Mouse (Mus musculus): ENCODE data around the gene Ms4a15. TPM values are rescaled to one million over a fixed set of nuclear protein-coding genes. Genes with fewer than 3 reads are reported as not detected.

Gene Ms4a15
- polyA plus RNA-seq, 1 experiment from 2014 or later = not detected

DNA sequence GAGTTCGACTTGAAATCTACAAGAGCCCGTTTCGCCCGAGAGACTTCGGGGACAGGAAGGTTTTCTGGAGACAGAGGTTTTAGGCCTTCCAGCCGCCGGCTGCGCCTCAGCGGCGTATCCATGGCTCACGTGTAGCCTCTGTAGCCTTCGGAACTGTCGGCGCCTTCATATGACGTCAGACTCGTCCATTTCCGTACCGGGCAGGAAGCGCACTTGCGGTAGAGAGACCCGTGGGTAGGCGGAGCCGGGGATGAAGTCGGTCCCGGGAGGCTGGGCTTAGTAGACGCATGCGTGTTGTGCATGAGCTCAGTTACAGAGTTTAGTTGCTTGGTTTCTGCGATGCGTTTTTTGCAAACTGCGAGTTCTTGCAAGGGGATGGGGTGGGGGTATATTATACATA lies 43.9 kb downstream of the Ms4a15 start, which contains the start of gene Ccdc86:
TSS of gene Ccdc86 (minus strand) at position 155 of the 400 bp plus-strand sequence.
- under 1% methylated on average over 30 of the region's 30 CpGs for WGBS (ENCODE audit: insufficient replicate concordance)
- Histone ChIP-seq H3K36me3 (ENCODE audit: control insufficient read depth, insufficient read depth) (peaks cover 3% of the 10 kb centered on the region), H3K4me1 (ENCODE audit: control insufficient read depth, low read depth, low read length) (peaks cover 25% of the 10 kb centered on the region), H3K27me3 (ENCODE audit: control insufficient read depth, insufficient read depth, low read depth, low read length) (no peaks in the 10 kb centered on the region), H3K4me3 (ENCODE audit: low read depth, low read length) (peak within 1 kb of the TSS; percentile 77), H3K9me3 (replicated peaks; ENCODE audit: control insufficient read depth, low read length) (no peaks in the 10 kb centered on the region), H3K9ac (ENCODE audit: low read depth, low read length) (peak within 1 kb of the TSS; percentile 73), H3K27ac (ENCODE audit: low read length) (peak within 1 kb of the TSS; percentile 24; the same call in 1 of the 2 replicates), H3K4me2 (ENCODE audit: low read depth, low read length) (peak within 1 kb of the TSS; percentile 90)
- peak; percentile 98 for ATAC-seq (ENCODE audit: low read depth)

DNA sequence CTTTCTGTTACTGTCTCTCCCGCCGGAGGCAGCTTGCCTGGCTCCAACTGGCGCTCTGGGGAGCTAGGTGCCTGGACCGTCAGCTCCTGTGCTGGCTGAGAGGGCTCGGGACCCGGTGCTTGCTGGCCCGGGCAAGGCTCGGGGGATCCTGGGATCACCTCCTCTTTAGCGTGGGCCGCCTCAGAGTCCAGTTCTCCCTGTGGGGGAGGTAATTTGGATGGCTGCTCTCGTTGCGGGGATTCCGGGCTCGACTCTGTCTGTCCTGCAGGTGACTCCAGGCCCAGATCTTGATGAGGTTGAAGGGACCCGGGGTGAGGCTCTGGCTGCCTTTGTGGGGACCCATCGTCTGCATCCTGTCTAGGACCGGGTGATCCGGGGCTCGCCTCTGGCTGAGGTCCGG lies 44.6 kb downstream of the Ms4a15 start:
- H3K36me3 ChIP-seq (ENCODE audit: control insufficient read depth, insufficient read depth) = peaks cover 3% of the 10 kb centered on the region
- H3K9ac ChIP-seq (ENCODE audit: low read depth, low read length) = peak overlapping the region; percentile 73
- no peaks in the 10 kb centered on the region for H3K27me3 ChIP-seq (ENCODE audit: control insufficient read depth, insufficient read depth, low read depth, low read length)
- H3K27ac ChIP-seq (ENCODE audit: low read length) = 0 out of 2 replicates have a peak overlapping the region, but pooled peaks have one; percentile 24
- H3K4me3 ChIP-seq (ENCODE audit: low read depth, low read length) = peak overlapping the region; percentile 77
- WGBS (ENCODE audit: insufficient replicate concordance) = under 1% methylated on average over 20 of the region's 20 CpGs
- no peak for ATAC-seq (ENCODE audit: low read depth)
- H3K9me3 ChIP-seq (replicated peaks; ENCODE audit: control insufficient read depth, low read length) = no peaks in the 10 kb centered on the region
- H3K4me1 ChIP-seq (ENCODE audit: control insufficient read depth, low read depth, low read length) = peaks cover 25% of the 10 kb centered on the region
- H3K4me2 ChIP-seq (ENCODE audit: low read depth, low read length) = peak overlapping the region; percentile 90

DNA sequence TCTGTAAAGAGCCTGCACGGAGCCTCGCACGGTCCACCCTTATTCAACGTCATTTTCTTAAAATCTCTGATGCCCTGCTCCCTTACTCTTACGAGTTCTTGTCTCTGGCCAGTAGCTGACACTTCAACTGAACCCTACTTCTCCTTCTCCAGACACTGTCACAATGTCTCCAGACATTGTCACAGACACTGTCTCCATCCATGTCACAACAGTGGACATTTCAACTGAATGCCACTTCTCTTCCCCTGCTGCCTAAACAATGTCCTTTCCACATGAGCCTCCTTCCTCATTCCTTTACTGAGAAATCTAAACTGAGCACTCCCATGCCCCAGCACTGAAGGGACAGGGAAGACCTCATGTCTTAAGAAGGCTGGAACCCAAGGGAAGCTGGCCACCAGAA lies 45.8 kb downstream of the Ms4a15 start:
- Histone ChIP-seq H3K9me3 (replicated peaks; ENCODE audit: control insufficient read depth, low read length) (no peaks in the 10 kb centered on the region), H3K4me3 (ENCODE audit: low read depth, low read length) (peak overlapping the region; percentile 77), H3K36me3 (ENCODE audit: control insufficient read depth, insufficient read depth) (peaks cover 7% of the 10 kb centered on the region), H3K27ac (ENCODE audit: low read length) (peak overlapping the region; percentile 17), H3K27me3 (ENCODE audit: control insufficient read depth, insufficient read depth, low read depth, low read length) (no peaks in the 10 kb centered on the region), H3K4me1 (ENCODE audit: control insufficient read depth, low read depth, low read length) (peaks cover 25% of the 10 kb centered on the region), H3K9ac (ENCODE audit: low read depth, low read length) (peak overlapping the region; percentile 73), H3K4me2 (ENCODE audit: low read depth, low read length) (peak overlapping the region; percentile 90)
- ATAC-seq (ENCODE audit: low read depth) = no peak
- 58% methylated on average over 5 of the region's 5 CpGs for WGBS (ENCODE audit: insufficient replicate concordance)

DNA sequence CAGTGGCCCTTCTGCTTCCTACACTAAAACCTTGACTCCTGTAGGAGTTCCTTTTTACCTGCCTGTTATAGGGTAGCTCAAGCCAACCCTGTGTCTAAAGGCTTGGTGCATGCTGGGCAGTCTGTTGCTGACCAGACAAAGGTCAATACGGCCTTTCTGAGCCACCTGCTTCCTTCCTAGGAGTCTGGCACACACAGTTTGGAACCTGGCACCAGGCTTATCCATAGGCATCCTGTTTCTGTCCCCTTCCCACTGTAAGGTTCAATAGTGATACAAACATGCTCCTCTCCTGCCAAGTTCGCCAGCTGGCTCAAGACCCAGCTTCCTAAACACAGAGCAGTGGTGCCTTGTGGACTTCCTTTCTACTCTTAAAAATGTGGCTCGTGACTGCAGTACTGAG lies 46.5 kb downstream of the Ms4a15 start:
- Histone ChIP-seq H3K36me3 (ENCODE audit: control insufficient read depth, insufficient read depth) (peaks cover 7% of the 10 kb centered on the region), H3K4me1 (ENCODE audit: control insufficient read depth, low read depth, low read length) (peaks cover 25% of the 10 kb centered on the region), H3K27ac (ENCODE audit: low read length) (peak overlapping the region; percentile 17; the same call in 1 of the 2 replicates), H3K9me3 (replicated peaks; ENCODE audit: control insufficient read depth, low read length) (no peaks in the 10 kb centered on the region), H3K4me3 (ENCODE audit: low read depth, low read length) (peak overlapping the region; percentile 77; the same call in 1 of the 2 replicates), H3K4me2 (ENCODE audit: low read depth, low read length) (peak overlapping the region; percentile 90), H3K27me3 (ENCODE audit: control insufficient read depth, insufficient read depth, low read depth, low read length) (no peaks in the 10 kb centered on the region), H3K9ac (ENCODE audit: low read depth, low read length) (no peak overlapping the region)
- no peak for ATAC-seq (ENCODE audit: low read depth)
- WGBS (ENCODE audit: insufficient replicate concordance) = 60% methylated on average over 3 of the region's 3 CpGs

DNA sequence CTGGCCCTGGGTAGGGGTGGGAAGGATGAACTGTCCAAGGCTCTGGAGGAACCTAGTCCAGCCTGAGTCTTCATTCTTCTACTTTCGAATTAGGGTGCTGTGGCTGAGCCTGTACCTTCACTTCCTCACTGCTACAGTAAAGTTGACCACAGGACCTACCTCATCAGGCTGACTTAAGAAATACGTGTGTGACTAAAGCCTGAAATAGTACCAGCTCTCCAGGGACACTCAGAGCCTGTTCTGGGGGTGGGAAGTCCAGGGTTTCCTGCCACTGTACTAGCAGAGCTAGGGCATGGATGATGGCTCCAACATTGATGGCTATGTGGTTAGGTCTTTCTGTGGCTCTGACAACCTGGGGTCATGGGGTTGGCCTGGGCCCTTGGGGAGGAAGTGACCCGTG lies 49.1 kb downstream of the Ms4a15 start:
- WGBS (ENCODE audit: insufficient replicate concordance) = 52% methylated on average over 3 of the region's 3 CpGs
- Histone ChIP-seq H3K4me3 (ENCODE audit: low read depth, low read length) (no peak overlapping the region), H3K36me3 (ENCODE audit: control insufficient read depth, insufficient read depth) (peaks cover 7% of the 10 kb centered on the region), H3K9ac (ENCODE audit: low read depth, low read length) (no peak overlapping the region), H3K9me3 (replicated peaks; ENCODE audit: control insufficient read depth, low read length) (no peaks in the 10 kb centered on the region), H3K27ac (ENCODE audit: low read length) (no peak overlapping the region), H3K27me3 (ENCODE audit: control insufficient read depth, insufficient read depth, low read depth, low read length) (no peaks in the 10 kb centered on the region), H3K4me2 (ENCODE audit: low read depth, low read length) (no peak overlapping the region), H3K4me1 (ENCODE audit: control insufficient read depth, low read depth, low read length) (peaks cover 31% of the 10 kb centered on the region)
- ATAC-seq (ENCODE audit: low read depth) = no peak

DNA sequence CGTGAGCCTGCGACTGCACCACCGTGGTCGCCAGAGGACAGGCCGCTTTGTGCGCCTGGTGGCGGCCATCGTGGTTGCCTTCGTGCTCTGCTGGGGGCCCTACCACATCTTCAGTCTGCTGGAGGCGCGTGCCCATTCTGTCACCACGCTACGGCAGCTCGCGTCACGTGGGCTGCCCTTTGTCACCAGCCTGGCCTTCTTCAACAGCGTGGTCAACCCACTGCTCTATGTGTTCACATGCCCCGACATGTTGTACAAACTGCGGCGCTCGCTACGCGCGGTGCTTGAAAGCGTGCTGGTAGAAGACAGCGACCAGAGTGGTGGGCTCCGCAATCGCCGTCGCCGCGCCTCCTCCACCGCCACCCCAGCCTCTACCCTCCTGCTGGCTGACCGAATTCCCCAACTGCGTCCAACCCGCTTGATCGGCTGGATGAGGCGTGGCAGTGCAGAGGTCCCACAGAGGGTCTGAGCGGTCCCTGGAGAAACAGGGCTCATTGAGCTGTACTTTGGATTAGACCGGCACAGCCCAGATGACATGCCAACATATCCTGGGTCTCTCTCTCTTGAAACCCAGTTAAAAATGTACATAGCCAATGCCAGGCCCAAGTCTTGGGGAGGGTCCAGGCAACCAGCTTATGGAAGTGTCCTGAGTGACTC lies 52.1 kb downstream of the Ms4a15 start:
- Histone ChIP-seq H3K27ac (ENCODE audit: low read length) (no peak overlapping the region), H3K27me3 (ENCODE audit: control insufficient read depth, insufficient read depth, low read depth, low read length) (no peaks in the 10 kb centered on the region), H3K9ac (ENCODE audit: low read depth, low read length) (peak overlapping the region; percentile 51), H3K4me2 (ENCODE audit: low read depth, low read length) (peak overlapping the region; percentile 77), H3K36me3 (ENCODE audit: control insufficient read depth, insufficient read depth) (peaks cover 7% of the 10 kb centered on the region), H3K4me1 (ENCODE audit: control insufficient read depth, low read depth, low read length) (peaks cover 21% of the 10 kb centered on the region), H3K9me3 (replicated peaks; ENCODE audit: control insufficient read depth, low read length) (no peaks in the 10 kb centered on the region; the same call in 1 of the 2 replicates), H3K4me3 (ENCODE audit: low read depth, low read length) (peak overlapping the region; percentile 51)
- WGBS (ENCODE audit: insufficient replicate concordance) = 15% methylated on average over 40 of the region's 40 CpGs
- ATAC-seq (ENCODE audit: low read depth) = peak; percentile 30; the same call in 1 of the 2 replicates

DNA sequence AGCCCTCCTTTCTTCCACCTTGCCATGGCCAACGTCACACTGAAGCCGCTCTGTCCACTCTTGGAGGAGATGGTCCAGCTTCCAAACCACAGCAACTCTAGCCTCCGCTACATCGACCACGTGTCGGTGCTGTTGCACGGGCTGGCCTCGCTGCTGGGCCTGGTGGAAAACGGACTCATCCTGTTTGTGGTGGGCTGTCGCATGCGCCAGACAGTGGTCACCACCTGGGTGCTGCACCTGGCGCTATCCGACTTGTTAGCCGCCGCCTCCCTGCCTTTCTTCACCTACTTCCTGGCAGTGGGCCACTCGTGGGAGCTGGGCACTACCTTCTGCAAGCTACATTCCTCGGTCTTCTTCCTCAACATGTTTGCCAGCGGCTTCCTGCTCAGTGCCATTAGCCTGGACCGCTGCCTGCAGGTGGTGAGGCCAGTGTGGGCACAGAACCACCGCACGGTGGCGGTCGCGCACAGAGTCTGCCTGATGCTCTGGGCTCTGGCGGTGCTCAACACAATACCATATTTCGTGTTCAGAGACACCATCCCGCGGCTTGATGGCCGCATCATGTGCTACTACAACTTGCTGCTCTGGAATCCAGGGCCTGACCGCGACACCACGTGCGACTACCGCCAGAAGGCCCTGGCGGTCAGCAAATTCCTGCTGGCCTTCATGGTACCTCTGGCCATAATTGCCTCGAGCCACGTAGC lies 52.8 kb downstream of the Ms4a15 start:
- peak; percentile 72 for ATAC-seq (ENCODE audit: low read depth)
- no peak overlapping the region for H3K27ac ChIP-seq (ENCODE audit: low read length)
- H3K4me3 ChIP-seq (ENCODE audit: low read depth, low read length) = peak overlapping the region; percentile 51
- peak overlapping the region; percentile 51 for H3K9ac ChIP-seq (ENCODE audit: low read depth, low read length)
- H3K9me3 ChIP-seq (replicated peaks; ENCODE audit: control insufficient read depth, low read length) = no peaks in the 10 kb centered on the region; the same call in 1 of the 2 replicates
- H3K36me3 ChIP-seq (ENCODE audit: control insufficient read depth, insufficient read depth) = peaks cover 7% of the 10 kb centered on the region
- no peaks in the 10 kb centered on the region for H3K27me3 ChIP-seq (ENCODE audit: control insufficient read depth, insufficient read depth, low read depth, low read length)
- peak overlapping the region; percentile 77 for H3K4me2 ChIP-seq (ENCODE audit: low read depth, low read length)
- H3K4me1 ChIP-seq (ENCODE audit: control insufficient read depth, low read depth, low read length) = peaks cover 21% of the 10 kb centered on the region
- WGBS (ENCODE audit: insufficient replicate concordance) = 17% methylated on average over 37 of the region's 37 CpGs

DNA sequence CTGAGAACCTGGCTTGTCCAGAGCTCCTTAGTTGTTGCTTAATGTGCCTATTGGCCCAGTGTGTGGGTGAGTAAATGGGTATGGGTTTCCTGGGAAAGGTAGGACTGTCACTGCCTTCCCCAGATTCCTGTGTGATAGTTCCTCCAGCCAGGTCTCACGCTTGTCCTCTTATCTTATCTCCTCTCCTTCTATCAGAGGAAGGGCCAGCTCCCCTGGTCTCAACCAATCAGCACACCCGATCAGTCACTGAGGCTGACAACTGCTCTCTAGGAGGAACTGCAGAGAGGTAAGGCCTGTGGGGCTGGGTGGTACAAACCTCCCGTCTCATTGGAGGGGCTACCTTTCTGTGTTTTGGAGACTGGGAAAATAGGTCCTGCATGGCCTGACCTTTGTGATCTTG lies 54.3 kb downstream of the Ms4a15 start:
- H3K36me3 ChIP-seq (ENCODE audit: control insufficient read depth, insufficient read depth) = peaks cover 3% of the 10 kb centered on the region; the same call in 1 of the 2 replicates
- no peaks in the 10 kb centered on the region; the same call in 1 of the 2 replicates for H3K9me3 ChIP-seq (replicated peaks; ENCODE audit: control insufficient read depth, low read length)
- no peak overlapping the region for H3K9ac ChIP-seq (ENCODE audit: low read depth, low read length)
- H3K4me2 ChIP-seq (ENCODE audit: low read depth, low read length) = no peak overlapping the region
- H3K4me1 ChIP-seq (ENCODE audit: control insufficient read depth, low read depth, low read length) = peaks cover 21% of the 10 kb centered on the region
- H3K27me3 ChIP-seq (ENCODE audit: control insufficient read depth, insufficient read depth, low read depth, low read length) = no peaks in the 10 kb centered on the region
- H3K27ac ChIP-seq (ENCODE audit: low read length) = no peak overlapping the region
- WGBS (ENCODE audit: insufficient replicate concordance) = 23% methylated on average over 3 of the region's 3 CpGs
- ATAC-seq (ENCODE audit: low read depth) = no peak
- H3K4me3 ChIP-seq (ENCODE audit: low read depth, low read length) = no peak overlapping the region

DNA sequence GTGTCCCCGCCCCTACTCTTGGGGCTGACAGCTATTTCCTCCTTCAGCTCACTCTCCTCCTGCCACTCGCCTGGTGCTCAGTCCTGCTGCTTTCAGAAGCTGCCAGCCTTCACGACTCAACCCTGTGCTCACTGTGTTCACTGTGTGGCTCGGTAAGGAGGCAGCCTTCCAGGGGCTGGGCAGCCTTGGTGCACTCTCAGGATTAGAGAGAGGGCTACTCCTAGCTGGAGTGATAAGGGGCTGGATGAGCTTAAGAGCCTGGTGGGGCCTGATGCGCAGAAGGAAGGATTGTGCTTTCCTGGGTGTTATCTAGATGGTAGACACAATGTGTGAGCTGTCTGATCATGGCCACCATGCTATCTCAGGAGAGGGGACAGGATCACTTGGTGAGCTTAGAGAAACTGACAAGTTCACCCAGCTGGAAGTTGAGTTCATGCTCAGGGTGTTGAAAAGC lies 55.9 kb downstream of the Ms4a15 start, which contains the start of gene Ptgdr2:
TSS of gene Ptgdr2 (plus strand) at position 51 of the 454 bp plus-strand sequence.
- H3K4me1 ChIP-seq (ENCODE audit: control insufficient read depth, low read depth, low read length) = peaks cover 21% of the 10 kb centered on the region
- no peak within 1 kb of the TSS for H3K27ac ChIP-seq (ENCODE audit: low read length)
- H3K4me3 ChIP-seq (ENCODE audit: low read depth, low read length) = no peak within 1 kb of the TSS
- no peak within 1 kb of the TSS for H3K9ac ChIP-seq (ENCODE audit: low read depth, low read length)
- WGBS (ENCODE audit: insufficient replicate concordance) = 23% methylated on average over 5 of the region's 5 CpGs
- no peak within 1 kb of the TSS for H3K4me2 ChIP-seq (ENCODE audit: low read depth, low read length)
- H3K36me3 ChIP-seq (ENCODE audit: control insufficient read depth, insufficient read depth) = no peaks in the 10 kb centered on the region; the same call in 1 of the 2 replicates
- peak; percentile 50 for ATAC-seq (ENCODE audit: low read depth)
- H3K9me3 ChIP-seq (replicated peaks; ENCODE audit: control insufficient read depth, low read length) = no peaks in the 10 kb centered on the region; the same call in 1 of the 2 replicates
- H3K27me3 ChIP-seq (ENCODE audit: control insufficient read depth, insufficient read depth, low read depth, low read length) = no peaks in the 10 kb centered on the region

Data from liver, embryonic 16.5 days (tissue).